Mouse (Mus musculus) thymus, adult 2 months (tissue): ENCODE results near the gene Efcab6.

Source experiments
- CTCF ChIP-seq: fragments of 200-500 bp; IDR thresholded peaks from 2 replicates; pipeline ENCODE4 v1.5.1; 2012; ENCODE audit warnings: mild to moderate bottlenecking, control low read depth, low read length, moderate library complexity, borderline replicate concordance; ENCODE audit not compliant: control insufficient read depth, poor library complexity, insufficient read depth; ENCODE audit errors: extremely low read depth
- POLR2A ChIP-seq: fragments of 200-500 bp; IDR thresholded peaks from 2 replicates; pipeline ENCODE4 v1.6.1; 2012; ENCODE audit warnings: mild to moderate bottlenecking, low read length, control low read depth, moderate library complexity; ENCODE audit not compliant: control insufficient read depth, poor library complexity, insufficient read depth; ENCODE audit errors: extremely low read depth

GRCm38 (mm10) chr15:83949729-83950491 lies 115.3 kb downstream of the Efcab6 start:
- TF ChIP-seq POLR2A (no peak), CTCF (no peak)
